Mouse (Mus musculus): ENCODE measurements around the gene Tiparp.

- TF ChIP-seq CTCF (IDR thresholded peaks at IDR 0.05; ENCODE audit: low read depth) (no peak), EP300 (IDR thresholded peaks at IDR 0.05; ENCODE audit: low read depth) (no peak)
Observed at GRCm38 (mm10) chr3:65525731-65526130, 2.5 kb upstream of the Tiparp start.
